Mouse (Mus musculus) midbrain, embryonic 13.5 days (tissue): ENCODE measurements around the gene St8sia6. TPM values are rescaled to one million over a fixed set of nuclear protein-coding genes. Genes with fewer than 3 reads are reported as not detected.
"Not testable (repeated sequence)": the region's sequence is repeated elsewhere in the genome, so short reads cannot be mapped to it uniquely, and the experiment has no call there.

Experiments used
- ATAC-seq: fragments of 200-750 bp; cut with Nextera tagmentation; 2 replicates; pipeline ENCODE4 v1.8.0; 2017; ENCODE audit warnings: mild to moderate bottlenecking, moderate TSS enrichment, moderate library complexity
- H3K27ac ChIP-seq: fragments of 300-500 bp; sonication (generic); 2 replicates; pipeline ENCODE4 v1.5.1; 2015; ENCODE audit warnings: inconsistent platforms, mild to moderate bottlenecking, moderate library complexity
- H3K27me3 ChIP-seq: fragments of 300-500 bp; sonication (generic); 2 replicates; pipeline ENCODE4 v1.6.1; 2015; ENCODE audit warnings: mild to moderate bottlenecking, inconsistent platforms
- H3K36me3 ChIP-seq: fragments of 300-500 bp; sonication (generic); 2 replicates; pipeline ENCODE4 v1.6.1; 2015; ENCODE audit warnings: mild to moderate bottlenecking, inconsistent platforms
- H3K4me1 ChIP-seq: fragments of 300-500 bp; sonication (generic); replicated peaks from 2 replicates; pipeline ENCODE4 v1.6.1; 2015; ENCODE audit warnings: inconsistent platforms
- H3K4me2 ChIP-seq: fragments of 300-500 bp; sonication (generic); replicated peaks from 2 replicates; pipeline ENCODE4 v1.6.1; 2015; ENCODE audit warnings: moderate library complexity, mild to moderate bottlenecking, inconsistent platforms
- H3K4me3 ChIP-seq: fragments of 300-500 bp; sonication (generic); replicated peaks from 2 replicates; pipeline ENCODE4 v1.5.1; 2015; ENCODE audit warnings: mild to moderate bottlenecking, inconsistent platforms
- H3K9ac ChIP-seq: fragments of 300-500 bp; sonication (generic); replicated peaks from 2 replicates; pipeline ENCODE4 v1.6.1; 2015; ENCODE audit warnings: mild to moderate bottlenecking, inconsistent platforms
- H3K9me3 ChIP-seq: fragments of 300-500 bp; sonication (generic); 2 replicates; pipeline ENCODE4 v1.6.1; 2016; ENCODE audit warnings: mild to moderate bottlenecking, inconsistent platforms
- WGBS: fragments of 180-500 bp; shearing (Covaris S2); methylation state at CpG from one replicate; pipeline ENCODE4 v1.1.7; 2015; 5-methylcytosine and 5-hydroxymethylcytosine counted together
- polyA plus RNA-seq: library from polyadenylated mRNA; unstranded; fragments of >200 nt; fragmentation: Nextera tagmentation; extraction: Ambion mirVana; gene quantifications from 2 replicates; pipeline ENCODE4 v1.2.1, GENCODE M21; 2015

The St8sia6 gene
- polyA plus RNA-seq, 1 experiment from 2014 or later: 0.36 TPM

- H3K4me2 ChIP-seq: no peak overlapping the region
These were observed 96.3 kb downstream of the St8sia6 start for GRCm38 (mm10) chr2:13697514-13697913.

GRCm38 (mm10) chr2:13694417-13694816 is 99.4 kb downstream of the St8sia6 start:
- Histone ChIP-seq H3K27ac (no peak overlapping the region), H3K36me3 (no peaks in the 10 kb centered on the region), H3K4me2 (no peak overlapping the region), H3K4me1 (no peaks in the 10 kb centered on the region), H3K9me3 (no peaks in the 10 kb centered on the region), H3K4me3 (no peak overlapping the region), H3K9ac (no peak overlapping the region), H3K27me3 (no peaks in the 10 kb centered on the region)
- no peak for ATAC-seq
- whole genome bisulfite sequencing: 75% methylated on average over 2 of the region's 2 CpGs

More at GRCm38 (mm10) chr2:13697514-13697913, 96.3 kb downstream of the St8sia6 start:
- Histone ChIP-seq H3K9ac (no peak overlapping the region), H3K4me3 (no peak overlapping the region), H3K4me1 (no peaks in the 10 kb centered on the region), H3K27ac (no peak overlapping the region), H3K27me3 (no peaks in the 10 kb centered on the region), H3K9me3 (no peaks in the 10 kb centered on the region), H3K36me3 (no peaks in the 10 kb centered on the region)
- ATAC-seq: no peak

DNA sequence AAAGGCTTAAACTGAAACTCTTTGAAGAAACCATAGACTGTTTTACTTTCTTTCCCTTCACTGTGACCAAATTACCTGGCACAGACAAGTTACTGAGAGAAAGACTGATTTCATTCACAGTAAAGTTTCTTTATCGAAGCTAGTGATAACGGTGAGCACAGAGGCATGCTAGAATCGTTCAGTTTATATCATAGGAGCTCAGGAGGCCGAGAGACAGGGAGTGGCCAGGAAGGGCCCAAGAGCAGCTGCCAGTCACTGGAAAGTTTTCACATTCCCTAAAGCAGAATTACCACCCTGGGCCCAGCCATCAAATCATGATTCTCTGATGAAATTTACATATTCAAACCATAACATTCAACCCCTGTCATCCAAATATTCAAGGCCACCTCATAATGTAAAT is 109.5 kb downstream of the St8sia6 start:
- Histone ChIP-seq H3K9me3 (no peaks in the 10 kb centered on the region), H3K27me3 (no peaks in the 10 kb centered on the region), H3K27ac (no peak overlapping the region), H3K4me2 (no peak overlapping the region), H3K4me1 (no peaks in the 10 kb centered on the region), H3K9ac (no peak overlapping the region), H3K36me3 (no peaks in the 10 kb centered on the region), H3K4me3 (no peak overlapping the region)
- no peak for ATAC-seq
- 97% methylated on average over 4 of the region's 4 CpGs for WGBS

- no peak for ATAC-seq
- Histone ChIP-seq H3K27me3 (no peaks in the 10 kb centered on the region), H3K4me1 (no peaks in the 10 kb centered on the region), H3K36me3 (no peaks in the 10 kb centered on the region), H3K4me3 (no peak overlapping the region), H3K27ac (no peak overlapping the region), H3K9me3 (no peaks in the 10 kb centered on the region), H3K9ac (no peak overlapping the region), H3K4me2 (no peak overlapping the region)
- WGBS: 77% methylated on average over 2 of the region's 2 CpGs
These were observed 110.7 kb downstream of the St8sia6 start for GRCm38 (mm10) chr2:13683205-13683570.

- Histone ChIP-seq H3K4me3 (no peak overlapping the region), H3K27me3 (no peaks in the 10 kb centered on the region), H3K4me1 (no peaks in the 10 kb centered on the region), H3K9ac (no peak overlapping the region), H3K9me3 (no peaks in the 10 kb centered on the region), H3K27ac (no peak overlapping the region), H3K4me2 (no peak overlapping the region), H3K36me3 (no peaks in the 10 kb centered on the region)
- 72% methylated on average over 4 of the region's 4 CpGs for WGBS
- no peak for ATAC-seq
These were observed 111.2 kb downstream of the St8sia6 start for GRCm38 (mm10) chr2:13682488-13683204.

GRCm38 (mm10) chr2:13672946-13673345 is 120.9 kb downstream of the St8sia6 start:
- H3K4me1 ChIP-seq: no peaks in the 10 kb centered on the region
- WGBS: 67% methylated on average over 3 of the region's 3 CpGs
- H3K4me3 ChIP-seq: no peak overlapping the region
- H3K27ac ChIP-seq: no peak overlapping the region
- no peaks in the 10 kb centered on the region for H3K36me3 ChIP-seq
- H3K9ac ChIP-seq: no peak overlapping the region
- ATAC-seq: no peak
- no peaks in the 10 kb centered on the region for H3K9me3 ChIP-seq
- H3K27me3 ChIP-seq: no peaks in the 10 kb centered on the region
- no peak overlapping the region for H3K4me2 ChIP-seq

- no peak for ATAC-seq
- no peaks in the 10 kb centered on the region for H3K9me3 ChIP-seq
These were observed 121.4 kb downstream of the St8sia6 start for GRCm38 (mm10) chr2:13672426-13672825.

DNA sequence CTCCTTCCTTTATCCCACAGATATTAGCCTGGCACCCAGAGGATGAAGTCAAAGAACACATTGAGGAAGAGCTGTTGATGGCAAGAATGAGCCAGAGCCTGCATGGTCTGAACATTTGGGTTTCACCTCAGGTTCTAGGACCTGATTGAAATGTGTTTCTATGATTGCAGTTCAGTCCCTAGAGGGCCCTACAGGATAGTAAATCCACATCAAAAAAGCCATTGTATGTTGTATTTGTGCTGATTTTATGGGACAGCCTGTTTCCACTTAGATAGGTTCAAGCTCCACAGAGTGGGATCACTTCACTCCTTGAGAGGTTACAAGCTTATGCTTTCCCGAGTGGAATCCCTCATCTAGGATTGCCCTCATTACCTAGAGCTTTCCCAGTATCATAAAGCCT is 159.0 kb downstream of the St8sia6 start:
- no peak for ATAC-seq
- H3K4me2 ChIP-seq: no peak overlapping the region
- no peak overlapping the region for H3K4me3 ChIP-seq
- no peak overlapping the region for H3K27ac ChIP-seq
- H3K9ac ChIP-seq: no peak overlapping the region
- no peaks in the 10 kb centered on the region for H3K36me3 ChIP-seq
- 75% methylated on average over 1 of the region's 1 CpGs for WGBS
- no peaks in the 10 kb centered on the region for H3K27me3 ChIP-seq
- H3K4me1 ChIP-seq: no peaks in the 10 kb centered on the region
- no peaks in the 10 kb centered on the region for H3K9me3 ChIP-seq

More at GRCm38 (mm10) chr2:13672426-13672825, 121.4 kb downstream of the St8sia6 start:
- no peak overlapping the region for H3K27ac ChIP-seq
- no peaks in the 10 kb centered on the region for H3K36me3 ChIP-seq
- H3K4me1 ChIP-seq: no peaks in the 10 kb centered on the region
- H3K4me3 ChIP-seq: no peak overlapping the region
- H3K4me2 ChIP-seq: no peak overlapping the region
- WGBS: 87% methylated on average over 12 of the region's 12 CpGs
- no peak overlapping the region for H3K9ac ChIP-seq
- no peaks in the 10 kb centered on the region for H3K27me3 ChIP-seq

GRCm38 (mm10) chr2:13630136-13630832 is 163.6 kb downstream of the St8sia6 start:
- Histone ChIP-seq H3K4me2 (no peak overlapping the region), H3K9me3 (no peaks in the 10 kb centered on the region), H3K9ac (no peak overlapping the region), H3K27ac (no peak overlapping the region), H3K4me1 (no peaks in the 10 kb centered on the region), H3K4me3 (no peak overlapping the region), H3K27me3 (no peaks in the 10 kb centered on the region), H3K36me3 (no peaks in the 10 kb centered on the region)
- WGBS: 81% methylated on average over 7 of the region's 7 CpGs
- ATAC-seq: no peak

- not testable (repeated sequence) for H3K4me3 ChIP-seq, H3K4me1 ChIP-seq, ATAC-seq, H3K27me3 ChIP-seq, H3K9ac ChIP-seq, H3K9me3 ChIP-seq, H3K4me2 ChIP-seq, H3K36me3 ChIP-seq, H3K27ac ChIP-seq
- whole genome bisulfite sequencing: 84% methylated on average over 5 of the region's 5 CpGs
These were observed 190.2 kb downstream of the St8sia6 start for GRCm38 (mm10) chr2:13603636-13604035.

DNA sequence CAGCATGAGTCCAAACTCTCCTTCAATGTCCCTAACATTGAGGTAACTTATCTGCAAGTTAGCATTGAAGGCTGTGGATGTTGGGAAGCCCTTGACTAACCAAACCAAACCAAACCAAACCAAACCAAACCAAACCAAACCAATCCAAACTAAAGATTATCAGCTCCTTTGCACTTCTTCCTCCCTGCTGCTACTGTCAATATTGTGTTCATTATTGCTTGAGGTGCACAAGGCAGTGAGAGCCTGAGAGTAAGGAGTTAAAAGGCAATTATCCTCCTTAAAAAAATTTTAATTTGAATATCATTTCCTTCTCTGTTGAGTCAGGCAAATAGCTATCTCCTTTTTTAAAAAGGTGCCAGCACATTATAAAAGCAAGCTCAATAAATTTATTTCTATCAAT is 190.8 kb downstream of the St8sia6 start:
- no peak overlapping the region for H3K27ac ChIP-seq
- H3K36me3 ChIP-seq: no peaks in the 10 kb centered on the region
- no peaks in the 10 kb centered on the region for H3K27me3 ChIP-seq
- ATAC-seq: no peak
- no peaks in the 10 kb centered on the region for H3K9me3 ChIP-seq
- no peak overlapping the region for H3K4me2 ChIP-seq
- H3K4me3 ChIP-seq: no peak overlapping the region
- H3K9ac ChIP-seq: no peak overlapping the region
- no peaks in the 10 kb centered on the region for H3K4me1 ChIP-seq
